Mouse (Mus musculus) NIH3T3 (cell line): ENCODE data around the gene Dst.

Source experiments
- DNase-seq: peaks from one replicate; pipeline ENCODE4 v3.0.0-alpha.2; 2012; ENCODE audit warnings: low read depth

The Dst gene

DNA sequence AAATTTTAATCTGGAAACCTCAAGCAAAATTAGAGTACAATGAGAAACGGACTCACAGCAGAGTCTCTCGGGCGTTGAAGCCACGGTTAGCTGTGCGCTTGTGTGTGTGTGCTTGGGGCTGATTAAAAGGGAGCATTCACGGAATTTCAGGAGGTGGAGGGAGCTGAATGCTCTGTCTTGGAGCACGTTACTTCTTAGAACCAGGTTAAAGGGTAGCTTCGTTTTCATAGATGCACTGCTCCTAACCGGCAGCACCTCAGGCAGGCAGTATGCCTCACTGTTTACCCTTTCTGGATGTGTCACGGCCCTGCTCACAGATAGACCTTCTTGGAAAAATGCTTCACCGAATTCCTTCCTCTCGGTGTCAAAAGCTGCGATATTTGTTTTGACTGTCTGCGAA, 329.2 kb downstream of the Dst start:
- DNase-seq = peak; percentile 40

DNA sequence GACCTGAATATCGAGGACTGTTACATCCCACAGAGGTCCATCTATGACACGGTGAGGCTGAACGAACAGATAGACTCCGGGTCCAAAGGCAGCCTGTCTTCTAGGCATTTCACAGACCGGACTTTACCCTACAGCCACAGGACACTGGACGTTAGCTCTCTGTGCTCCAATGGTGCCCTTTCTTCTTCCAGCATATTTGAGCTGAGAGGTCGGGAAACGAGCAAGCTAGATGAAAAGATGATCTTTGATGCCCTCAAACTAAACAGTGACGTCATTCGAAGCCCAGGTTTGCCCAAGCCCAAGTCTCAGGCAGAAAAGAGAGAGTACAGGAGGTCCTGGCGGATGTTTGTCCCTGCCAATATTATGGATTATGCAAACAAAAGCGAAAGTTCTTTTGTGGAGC, 329.7 kb downstream of the Dst start:
- DNase-seq = no peak

DNA sequence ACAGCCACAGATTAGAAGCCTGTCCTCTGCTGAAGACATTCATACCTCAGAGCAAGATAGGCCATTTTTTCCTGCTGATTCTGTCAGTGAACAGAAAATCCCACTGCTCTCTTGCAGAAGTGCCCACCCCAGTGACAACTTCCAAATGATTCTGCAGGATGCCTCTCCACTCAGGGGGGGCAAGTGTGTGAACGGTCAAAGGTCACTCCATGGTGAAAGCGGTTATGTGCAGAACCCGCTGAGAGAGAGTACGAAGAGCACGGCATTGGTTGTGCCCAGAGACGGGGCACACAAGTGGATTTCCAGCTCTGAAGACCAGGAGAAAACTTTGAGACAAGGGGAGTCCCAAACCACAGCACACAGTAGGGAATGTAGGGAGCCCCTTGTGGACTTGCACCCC, 330.2 kb downstream of the Dst start:
- DNase-seq = no peak

DNA sequence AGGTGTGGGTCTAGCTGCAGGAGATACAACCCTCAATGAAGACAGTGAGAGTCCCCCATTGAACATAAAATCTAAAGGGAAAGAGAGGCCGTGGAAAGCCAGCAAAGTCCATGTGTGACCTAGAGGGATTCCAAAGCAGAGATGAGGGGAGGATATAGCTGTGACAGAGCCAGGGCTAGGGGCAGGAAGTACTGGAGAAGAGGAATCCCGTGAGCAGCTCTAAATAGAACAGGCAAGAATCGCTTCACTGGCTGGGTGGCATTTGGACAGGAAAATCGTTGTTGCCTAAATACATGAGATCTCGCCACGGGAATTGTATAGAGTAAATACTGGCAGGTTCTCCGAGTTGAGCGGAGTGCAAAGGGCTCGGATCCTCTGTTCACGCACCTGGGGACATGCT, 336.7 kb downstream of the Dst start:
- DNase-seq = no peak

DNA sequence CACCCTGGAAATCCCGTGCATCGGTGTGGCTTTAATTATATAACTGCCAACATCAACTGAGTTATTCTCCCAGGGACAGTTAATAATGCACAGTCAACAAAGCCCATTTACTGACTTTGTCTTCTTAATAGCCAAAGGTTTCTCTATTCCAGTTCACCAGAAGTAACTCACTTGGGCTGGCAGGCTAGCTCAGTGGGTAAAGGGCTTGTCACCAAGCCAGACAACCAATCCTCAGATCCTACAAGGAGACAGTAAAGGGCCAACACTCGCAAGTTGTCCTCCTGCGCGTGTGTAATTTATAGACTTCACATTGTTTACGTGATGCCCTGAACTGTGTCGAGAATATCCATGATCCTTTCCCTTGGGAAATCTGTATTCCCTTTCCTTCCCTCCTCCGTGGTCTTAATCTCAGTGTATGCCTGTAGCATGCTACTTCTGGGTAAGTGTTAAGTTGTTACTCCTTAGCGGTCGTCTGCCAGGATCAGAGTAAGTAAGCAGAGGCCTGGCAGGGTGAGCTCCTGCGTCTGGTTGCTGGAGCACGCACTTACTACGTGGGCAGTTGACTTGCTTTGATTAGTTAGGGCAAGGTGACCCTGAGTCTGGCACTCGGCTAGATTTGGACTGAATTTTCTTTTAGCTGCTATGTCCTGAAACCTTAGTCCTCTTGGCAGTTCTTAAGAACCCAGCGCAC, 338.1 kb downstream of the Dst start:
- DNase-seq = no peak

DNA sequence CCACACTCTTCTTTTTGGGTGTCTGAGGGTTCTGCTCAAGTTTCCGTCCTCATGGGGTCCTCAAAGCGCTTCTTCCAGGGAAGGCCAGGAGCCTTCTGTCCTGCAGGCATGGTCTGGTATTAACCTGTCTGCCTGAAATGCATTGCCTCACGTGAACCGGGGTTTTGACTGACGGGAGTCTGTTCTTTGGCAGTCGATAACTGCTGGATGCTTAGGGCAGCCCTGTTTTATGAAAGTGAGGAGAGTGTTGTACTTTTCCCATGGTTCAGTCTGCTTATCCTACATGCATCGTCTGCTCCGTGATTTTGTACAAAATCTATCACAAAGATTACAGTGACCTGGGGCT, 338.6 kb downstream of the Dst start:
- DNase-seq = no peak

DNA sequence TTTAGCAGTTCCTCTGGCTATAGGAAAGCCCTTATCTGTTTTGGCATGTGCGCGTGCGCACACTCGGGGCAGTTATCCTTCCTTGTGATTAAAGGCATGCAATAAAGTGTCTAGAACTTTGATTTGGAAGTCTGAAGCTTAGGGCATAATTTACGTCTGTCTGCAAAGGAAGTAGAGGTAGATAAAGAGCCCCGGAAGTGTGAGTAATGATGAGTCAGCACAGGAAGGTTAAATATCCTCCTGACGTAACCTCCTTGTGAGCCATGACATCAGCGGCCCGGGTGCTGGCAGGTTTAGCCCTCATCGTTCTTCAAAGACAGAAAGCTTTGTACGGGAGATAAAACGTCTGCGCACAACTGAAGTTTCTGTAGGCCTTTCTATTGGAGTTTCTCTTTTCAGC, 343.1 kb downstream of the Dst start:
- DNase-seq = no peak

DNA sequence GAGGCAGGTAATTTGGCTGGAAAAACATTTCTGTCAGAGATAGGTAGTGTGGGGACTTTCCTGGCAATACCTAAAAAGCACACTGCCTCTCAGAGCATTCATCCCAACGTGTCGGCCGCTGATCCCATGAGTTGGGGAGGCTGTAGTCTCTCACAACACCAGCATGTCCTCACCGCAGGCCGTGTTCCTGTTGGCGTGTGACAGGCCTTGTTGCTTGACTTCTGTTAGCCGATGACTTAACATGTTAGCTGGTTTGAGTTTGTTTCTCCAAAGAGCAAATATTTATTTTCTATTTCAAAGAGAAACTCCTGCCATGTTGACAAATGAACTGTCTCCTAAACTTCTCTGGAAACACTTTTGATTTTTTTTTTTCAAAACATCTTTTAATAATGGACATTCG, 344.2 kb downstream of the Dst start:
- no peak for DNase-seq

DNA sequence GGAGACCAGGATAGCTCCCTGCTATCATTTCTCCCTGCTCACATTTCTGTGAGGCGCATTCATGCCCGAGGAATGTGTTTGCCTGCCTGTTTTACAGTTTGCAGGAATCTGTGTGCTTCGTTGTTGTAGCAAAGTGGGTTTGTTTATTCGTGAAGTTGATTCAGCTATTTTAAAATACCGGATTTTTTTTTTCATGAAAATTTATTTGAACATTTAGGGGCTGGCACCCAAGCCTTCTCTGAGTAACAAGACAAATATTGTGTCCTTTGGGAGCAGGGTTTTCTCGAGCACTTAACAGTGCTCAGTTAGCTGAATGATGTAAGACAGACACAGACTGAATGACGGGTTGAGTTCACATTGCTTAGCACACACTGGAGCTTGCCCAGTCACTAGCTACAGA, 345.9 kb downstream of the Dst start:
- DNase-seq = peak; percentile 79

DNA sequence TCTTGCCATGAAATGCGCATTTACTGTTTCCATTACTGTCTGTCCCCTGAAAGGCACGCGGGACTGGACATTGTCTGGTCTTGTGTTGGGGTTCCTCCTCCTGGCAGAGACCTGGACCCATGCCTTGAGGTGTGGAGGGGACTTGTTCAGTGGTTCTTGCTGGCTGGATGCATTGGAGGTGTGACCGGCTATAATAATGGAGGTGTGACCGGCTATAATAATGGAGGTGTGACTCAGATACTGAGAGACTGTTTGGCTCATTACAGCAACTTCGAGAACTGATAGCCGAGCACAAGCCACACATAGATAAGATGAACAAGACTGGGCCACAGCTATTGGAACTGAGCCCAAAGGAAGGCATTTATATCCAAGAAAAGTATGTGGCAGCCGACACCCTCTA, 351.9 kb downstream of the Dst start:
- DNase-seq = no peak

DNA sequence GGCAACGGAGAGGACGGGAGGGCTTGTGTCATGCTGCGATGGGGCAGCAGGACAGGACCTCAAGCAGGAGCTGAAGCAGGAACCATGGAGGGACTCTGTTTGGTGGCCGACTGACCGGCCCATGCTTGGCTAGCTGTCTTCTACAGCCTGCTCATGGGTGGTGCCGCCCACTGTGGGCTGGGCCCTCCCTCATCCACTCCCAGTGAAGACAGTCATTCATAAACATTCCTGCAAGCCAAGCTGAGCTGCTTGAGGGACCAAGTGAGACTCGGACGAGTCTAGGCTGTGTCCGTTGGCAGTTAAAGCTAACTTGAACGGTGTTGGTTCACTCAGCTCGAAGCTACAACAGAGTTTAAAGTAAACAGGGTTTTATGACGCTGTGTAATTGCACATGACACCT, 353.0 kb downstream of the Dst start:
- DNase-seq = no peak

DNA sequence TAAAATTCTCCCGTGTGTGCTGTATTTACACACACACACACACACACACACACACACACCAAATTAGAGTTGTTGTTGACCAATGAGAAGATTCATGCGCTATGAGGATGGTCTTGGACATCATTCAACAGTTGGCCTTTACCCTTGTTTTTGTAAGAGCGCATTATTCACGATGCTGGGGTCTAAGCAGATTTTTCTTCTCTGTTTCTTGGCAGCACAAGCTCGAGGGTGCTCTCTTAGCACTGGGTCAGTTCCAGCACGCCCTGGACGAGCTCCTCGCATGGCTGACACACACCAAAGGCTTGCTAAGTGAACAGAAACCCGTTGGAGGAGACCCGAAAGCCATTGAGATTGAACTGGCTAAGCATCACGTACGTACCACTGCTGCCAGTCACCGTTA, 360.5 kb downstream of the Dst start:
- DNase-seq = no peak

DNA sequence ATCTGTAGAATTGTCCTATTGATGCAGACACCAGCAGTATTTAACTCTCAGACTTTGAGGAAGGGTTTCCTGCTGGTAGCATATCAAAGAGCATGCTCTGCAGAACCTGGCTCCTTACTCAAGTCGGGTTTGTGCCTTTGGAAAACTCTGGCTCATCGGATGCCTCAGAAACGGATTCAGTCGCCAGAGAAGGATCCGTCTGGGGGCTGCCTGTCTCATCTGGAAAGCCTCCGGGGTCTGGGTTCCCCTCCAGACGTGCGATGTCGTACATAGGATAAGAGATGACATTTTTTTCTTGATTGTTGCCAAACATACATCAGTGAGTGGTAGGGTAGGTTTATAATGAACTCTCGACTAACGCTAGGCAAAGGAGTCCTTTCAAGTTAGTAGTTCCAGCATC, 361.6 kb downstream of the Dst start:
- DNase-seq = no peak

DNA sequence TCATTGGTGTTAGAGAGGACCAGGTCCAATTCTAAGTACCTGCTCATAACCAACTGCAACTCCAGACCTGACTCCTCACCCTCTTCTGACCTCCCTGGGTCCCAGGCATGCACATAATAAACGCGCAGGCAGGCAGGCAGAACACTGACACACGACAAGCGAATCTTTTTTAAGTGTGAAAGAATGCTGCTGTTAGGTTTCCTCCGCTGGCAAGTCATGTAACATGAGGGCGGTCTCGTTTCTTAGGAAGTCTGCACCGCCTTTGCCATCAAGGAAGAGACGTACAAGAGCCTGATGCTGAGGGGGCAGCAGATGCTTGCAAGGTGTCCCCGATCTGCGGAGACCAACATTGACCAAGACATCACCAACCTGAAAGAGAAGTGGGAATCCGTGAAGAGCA, 365.9 kb downstream of the Dst start:
- DNase-seq = no peak

DNA sequence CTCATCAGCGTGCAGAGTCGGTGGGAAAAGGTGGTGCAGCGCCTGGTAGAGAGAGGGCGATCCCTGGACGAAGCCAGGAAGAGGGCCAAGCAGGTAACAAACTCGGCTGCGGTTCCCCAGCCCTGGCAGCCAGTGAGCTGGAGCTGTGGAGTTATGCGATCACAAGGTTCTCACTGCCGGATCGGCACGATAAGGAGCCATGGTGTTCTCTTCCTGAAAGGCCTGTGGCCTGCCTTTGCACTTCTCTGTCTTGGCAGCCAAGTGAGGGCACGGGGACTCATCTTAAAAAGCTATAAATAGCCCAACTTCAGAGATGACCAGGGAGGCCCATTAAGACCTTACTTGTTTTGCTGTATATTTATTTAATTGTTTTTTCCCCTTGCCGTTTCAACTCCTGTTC, 367.8 kb downstream of the Dst start:
- no peak for DNase-seq

DNA sequence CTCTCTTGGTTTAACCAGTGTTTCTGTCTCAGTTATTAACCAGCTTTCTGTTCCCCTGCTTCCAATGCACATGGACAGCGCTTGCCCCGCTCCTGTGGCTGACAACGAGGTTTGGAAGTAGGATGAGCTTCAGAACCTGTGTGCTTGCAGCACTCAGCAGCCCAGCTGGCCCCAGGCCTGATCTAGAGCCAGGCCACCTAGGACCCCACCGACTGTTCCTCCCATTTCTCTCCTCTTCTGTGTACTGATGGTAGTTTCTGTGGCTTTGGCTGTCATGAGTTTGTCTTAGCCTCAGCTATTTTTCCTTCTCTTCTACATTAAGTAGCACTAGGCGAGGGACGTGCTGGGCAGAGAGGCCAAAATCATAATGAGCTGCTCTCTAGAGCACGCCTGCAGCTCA, 368.7 kb downstream of the Dst start:
- no peak for DNase-seq

DNA sequence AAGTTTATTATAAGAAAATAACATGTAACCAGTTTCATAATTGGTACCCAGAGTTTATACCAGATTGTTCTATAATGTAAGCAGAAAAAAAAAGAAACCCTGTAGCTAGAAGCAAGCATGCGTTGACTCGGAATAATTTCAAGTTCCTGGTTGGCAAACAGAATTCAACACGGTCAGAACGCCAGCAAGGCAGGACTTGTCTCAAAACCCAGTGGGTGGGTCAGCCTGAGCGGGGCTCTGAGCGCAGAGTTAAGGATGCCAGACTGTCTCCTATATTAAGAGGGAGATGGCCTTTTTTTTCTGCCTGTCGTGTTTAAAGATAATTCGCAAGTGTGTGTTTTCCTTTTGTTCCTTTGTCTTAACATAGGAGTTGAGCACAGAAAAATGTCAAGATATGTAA, 369.2 kb downstream of the Dst start:
- DNase-seq = no peak

DNA sequence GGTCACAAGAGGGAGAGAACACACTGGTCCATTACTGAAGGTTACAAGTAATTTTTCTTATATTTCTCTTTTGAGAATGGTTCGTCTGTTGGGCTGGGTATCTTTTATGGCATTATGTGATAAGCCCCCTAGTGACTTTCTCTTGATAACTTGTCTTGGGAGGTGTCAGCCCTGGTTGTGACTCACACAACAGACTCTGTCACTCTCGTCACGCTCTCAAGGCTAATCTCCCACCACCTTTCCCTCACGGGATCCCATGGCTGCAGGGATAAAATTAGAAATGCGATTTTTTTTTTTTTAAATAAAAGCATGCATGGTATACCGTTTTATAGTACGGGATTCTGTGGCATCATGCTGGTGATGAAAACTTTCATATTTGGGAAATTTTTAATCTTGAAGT, 375.5 kb downstream of the Dst start:
- DNase-seq = no peak

DNA sequence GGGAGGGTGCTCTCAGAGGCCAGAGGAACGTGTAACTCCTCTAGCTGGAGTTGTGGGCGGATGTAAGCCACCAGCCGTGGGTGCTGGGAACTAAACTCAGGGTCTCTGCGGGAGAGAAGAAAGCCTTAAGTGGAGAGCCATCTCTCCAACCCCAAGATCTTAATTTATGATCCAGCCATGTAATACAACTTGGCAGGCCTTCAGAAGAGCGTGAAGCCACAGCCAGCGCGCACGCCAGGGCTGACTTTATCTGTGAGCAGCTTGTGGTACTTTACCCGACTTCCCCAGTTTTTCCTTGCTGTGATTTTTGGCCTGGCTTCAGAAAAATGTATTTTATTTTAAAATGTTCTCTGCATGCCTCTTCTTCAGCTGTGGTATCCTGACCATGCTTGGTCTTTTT, 377.0 kb downstream of the Dst start:
- DNase-seq = no peak

DNA sequence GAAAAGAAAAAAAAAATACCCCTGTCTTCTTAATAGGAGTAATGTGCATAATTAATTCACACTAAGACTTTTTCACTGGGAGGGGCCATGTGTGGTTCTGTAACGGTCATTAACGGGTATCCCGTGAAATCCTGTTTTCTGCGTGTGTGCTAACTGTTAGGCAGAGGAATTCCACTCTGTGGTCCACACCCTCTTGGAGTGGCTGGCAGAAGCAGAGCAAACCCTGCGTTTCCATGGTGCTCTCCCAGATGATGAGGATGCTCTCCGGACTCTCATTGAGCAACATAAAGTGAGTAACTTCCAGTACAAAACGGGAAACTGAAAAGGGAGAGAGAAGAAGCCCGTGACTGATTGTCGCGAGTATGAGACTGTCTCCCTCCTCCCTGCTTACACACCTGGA, 379.7 kb downstream of the Dst start:
- peak; percentile 8 for DNase-seq

DNA sequence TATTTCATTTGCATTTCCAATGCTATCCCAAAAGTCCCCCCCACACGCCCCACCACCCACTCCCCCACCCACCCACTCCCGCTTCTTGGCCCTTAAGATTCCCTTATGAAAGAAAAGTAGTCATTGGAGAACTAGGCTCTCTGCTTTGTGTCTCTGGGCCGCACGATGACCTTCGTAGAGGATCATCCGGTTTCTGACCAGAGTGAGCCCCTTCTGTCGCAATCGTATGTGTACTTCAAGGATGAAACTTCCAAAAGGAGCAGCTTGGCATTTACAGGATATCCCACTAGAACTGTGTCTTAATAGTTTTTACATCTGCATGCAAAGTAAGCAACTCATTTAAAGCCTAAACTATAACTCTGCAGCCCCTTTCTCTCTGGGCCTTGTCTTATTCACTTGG, 380.2 kb downstream of the Dst start:
- DNase-seq = no peak

DNA sequence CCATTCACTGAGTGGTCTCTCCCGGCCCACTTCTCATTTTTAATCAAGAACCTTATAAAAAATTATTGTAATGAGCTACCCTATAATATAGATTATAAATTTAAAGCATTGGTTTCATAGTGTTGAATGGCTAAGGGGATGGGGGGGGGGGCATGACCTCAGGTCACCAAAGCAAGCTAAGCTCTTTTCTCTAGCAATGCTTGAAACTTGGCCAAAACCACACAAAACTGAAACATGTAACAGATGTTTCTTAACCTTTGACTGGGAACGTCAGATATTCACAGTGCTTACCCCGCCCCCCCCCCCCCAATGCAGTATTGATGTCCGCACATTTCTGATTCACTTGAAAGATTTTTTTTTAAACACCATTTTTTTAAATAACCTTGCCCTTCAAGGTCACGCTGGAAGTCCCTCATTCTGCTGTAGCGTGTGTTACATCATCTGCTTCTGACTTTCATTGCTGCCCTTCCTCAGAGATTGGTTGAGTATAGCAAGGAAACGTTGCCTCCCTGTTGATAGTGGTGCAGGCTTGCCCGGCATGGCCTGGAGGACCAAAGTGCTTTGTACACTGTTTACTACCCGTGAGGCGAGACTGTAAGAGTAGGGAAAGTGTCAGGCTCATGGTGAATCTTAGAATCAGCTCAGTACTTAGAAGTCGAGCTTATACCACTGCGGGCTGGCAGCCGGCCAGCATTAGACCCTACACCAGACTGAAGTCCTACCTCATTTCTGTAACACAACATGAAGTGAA, 380.9 kb downstream of the Dst start:
- DNase-seq = peak; percentile 46

DNA sequence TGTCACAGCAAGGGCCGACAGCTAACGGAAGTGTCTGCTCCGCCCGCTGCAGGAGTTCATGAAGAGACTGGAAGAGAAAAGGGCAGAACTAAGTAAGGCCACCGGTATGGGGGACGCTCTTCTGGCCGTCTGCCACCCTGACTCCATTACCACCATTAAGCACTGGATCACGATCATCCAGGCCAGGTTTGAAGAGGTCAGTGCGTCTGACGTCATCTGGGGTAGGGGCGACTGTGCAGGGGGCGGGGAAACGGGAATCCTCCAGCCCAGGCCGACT, 381.4 kb downstream of the Dst start:
- DNase-seq = no peak

DNA sequence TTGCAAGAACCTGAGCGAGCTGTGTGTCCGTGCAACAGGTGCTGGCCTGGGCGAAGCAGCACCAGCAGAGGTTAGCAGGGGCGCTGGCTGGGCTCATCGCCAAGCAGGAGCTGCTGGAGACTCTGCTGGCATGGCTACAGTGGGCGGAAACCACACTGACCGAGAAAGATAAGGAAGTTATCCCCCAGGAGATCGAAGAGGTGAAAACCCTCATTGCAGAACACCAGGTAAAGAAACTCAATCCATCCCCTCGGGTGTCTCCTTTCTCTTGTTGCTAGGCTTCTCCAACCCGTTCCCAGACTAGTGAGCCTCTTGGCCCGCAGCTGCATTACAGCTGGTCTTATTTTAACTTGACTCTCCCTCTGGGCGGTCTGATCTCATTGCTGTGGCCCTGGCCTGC, 382.3 kb downstream of the Dst start:
- DNase-seq = no peak

DNA sequence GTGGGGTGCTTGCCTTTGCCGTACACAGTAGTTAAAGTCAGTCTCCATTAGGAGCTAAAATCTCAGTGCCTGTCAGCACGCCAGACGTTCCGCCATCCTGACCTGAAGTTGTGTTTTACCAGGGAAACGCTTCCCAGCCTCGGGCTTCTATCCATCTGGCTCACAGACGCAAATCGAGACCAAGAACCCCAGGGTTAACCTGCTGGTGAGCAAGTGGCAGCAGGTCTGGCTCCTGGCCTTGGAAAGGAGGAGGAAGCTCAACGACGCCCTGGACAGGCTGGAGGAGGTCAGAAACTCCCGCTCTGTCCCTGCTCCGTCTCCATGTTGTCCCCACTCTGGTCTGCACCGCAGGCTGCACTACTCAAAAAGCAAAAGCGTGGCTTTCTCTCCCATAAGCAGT, 385.2 kb downstream of the Dst start:
- no peak for DNase-seq
